Mouse (Mus musculus) brain, embryonic 18.5 days (tissue): ENCODE measurements around the gene Vsig8.

ENCODE experiments used
- DNase-seq: peaks from one replicate; pipeline ENCODE4 v3.0.0-alpha.2; 2012; ENCODE audit warnings: low read depth, low spot score

Vsig8 gene

GRCm38 (mm10) chr1:172528701-172529100 lies 27.0 kb upstream of the Vsig8 start:
- no peak for DNase-seq

DNA sequence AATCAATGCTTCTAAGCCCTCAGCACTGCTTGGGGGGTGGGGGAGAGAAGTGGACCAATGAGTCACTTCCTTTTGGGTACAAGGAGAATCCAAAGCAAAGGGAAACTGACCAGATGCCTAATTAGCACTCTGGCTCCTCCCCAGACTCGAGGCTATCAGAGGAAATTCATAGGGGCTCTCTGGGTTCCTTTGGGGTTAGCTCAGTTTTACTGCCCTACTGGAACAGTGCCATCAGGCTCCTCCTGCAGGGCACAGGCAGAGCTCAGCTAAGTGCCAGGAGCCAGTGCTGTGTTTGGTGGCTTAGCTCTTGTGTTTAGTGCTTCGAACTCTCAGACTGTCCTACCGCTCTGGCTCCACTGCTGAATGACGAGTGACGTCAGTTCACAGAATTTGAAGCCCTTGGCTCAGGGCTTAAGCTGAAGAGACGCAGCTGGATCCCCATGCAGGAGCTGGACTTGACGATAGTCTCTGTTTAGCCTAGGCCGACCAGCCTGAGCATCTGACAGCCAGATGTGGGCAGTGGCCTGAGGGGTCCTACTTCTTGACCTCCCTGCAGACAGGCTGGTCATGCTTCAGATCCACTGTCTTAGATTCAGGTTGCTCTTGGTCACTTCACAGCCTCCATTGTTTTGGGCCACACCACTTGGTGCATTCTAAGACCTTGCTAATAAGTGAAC lies 25.1 kb upstream of the Vsig8 start:
- no peak for DNase-seq

DNA sequence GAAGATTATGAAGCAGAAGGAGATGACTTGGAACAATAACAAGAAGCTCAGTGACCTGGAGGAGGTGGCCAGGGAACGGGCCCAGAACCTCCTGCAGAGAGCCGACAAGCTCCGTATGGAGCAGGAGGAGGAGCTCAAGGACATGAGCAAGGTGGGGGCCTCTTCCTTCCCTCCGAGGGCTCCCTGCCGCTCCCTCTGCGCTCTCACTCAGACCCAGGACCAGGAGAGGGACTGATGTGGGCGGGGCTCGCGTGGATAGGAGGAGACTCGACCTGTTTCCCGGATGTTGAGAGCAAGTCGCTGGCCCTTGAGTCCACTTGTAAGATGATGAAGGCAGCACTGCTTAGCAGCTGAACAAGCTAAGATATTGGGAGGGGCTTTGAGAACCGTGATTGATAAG lies 23.2 kb upstream of the Vsig8 start:
- DNase-seq = no peak

- DNase-seq = no peak
Measured at GRCm38 (mm10) chr1:172535116-172535515, 20.6 kb upstream of the Vsig8 start.

DNA sequence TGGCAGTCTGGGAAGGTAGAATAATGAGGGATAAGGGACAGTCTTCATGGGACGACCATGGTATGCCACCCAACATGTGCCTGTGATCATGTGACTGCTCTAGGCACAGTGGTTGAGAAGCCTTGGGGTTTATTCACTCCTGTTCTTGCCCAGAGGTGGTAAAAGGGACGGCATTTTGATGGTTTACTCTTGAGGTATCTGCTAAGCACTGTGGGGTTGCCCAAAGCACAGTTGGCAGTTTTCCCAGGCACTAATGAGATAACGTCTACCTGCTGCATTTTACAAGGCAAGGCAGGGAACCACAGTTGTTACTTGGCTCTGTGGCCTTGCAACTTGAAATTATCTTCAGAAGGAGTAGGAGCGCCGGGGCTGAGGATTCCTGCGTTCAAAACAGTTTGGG lies 15.9 kb upstream of the Vsig8 start:
- no peak for DNase-seq

DNA sequence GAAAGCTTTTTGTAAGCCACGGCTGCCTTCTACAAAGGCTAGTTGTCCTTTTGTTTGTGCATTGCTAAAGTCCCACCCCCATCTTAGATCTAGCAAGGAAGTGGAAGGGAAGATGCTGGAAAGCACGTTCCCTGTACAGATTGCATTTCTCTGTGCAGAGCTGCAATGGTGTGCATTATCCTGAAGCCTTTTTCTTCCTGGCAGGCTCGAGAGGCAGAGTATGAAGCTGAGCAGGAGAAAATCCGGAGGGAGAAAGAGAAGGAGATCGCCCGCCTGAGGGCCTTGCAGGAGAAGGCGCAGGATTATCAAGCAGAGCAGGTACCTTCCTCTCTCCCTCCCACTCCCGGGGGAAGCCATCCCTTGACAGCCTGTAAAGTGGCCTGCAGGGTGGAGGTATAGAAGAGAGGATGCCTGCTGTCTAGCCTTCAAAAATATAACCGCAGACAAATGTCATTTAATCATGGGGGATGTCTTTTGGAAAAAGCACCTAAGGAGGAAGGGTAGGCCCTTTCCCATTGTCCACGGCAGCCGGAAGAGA lies 15.4 kb upstream of the Vsig8 start:
- no peak for DNase-seq

DNA sequence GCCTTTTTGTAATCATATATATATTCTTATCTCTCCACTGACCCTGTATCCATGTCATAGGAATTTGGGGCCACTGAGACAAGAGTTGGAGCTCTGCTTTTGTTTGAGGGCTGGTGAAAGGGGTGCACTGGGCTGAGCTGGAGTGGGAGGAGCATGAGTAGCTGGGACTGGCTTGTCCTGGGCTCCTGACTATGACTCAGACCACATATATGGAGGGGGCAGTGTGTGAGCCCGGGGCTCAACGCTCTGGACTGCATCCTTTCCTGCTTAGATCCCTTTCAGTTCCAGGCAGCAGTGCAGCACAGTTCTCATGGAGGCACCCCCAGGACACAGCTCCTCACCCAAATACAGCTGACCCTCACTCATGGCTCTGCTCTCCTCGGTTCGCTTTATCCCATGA lies 9.7 kb upstream of the Vsig8 start:
- DNase-seq = no peak

- no peak for DNase-seq
Measured at GRCm38 (mm10) chr1:172548501-172548900, 7.2 kb upstream of the Vsig8 start.

DNA sequence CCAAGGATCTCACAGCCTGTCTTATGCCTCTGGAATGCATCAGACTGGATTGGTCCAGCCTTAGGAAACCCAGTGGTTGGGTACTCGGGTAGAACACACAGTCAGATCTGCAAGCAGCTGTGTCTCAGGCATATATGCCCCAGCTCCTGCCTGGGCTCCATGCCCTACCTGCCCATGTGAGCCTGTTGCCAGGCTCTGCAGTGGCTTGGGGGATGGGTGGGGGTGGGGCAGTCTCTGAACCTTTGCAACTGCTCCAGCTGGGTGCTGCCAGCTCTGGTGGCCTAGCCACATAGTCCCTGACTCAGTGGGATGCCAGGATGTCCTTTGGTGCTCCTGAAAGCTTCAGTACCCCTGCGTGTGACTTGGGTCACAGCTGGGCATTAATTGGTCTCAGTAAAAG lies 6.4 kb upstream of the Vsig8 start:
- no peak for DNase-seq

GRCm38 (mm10) chr1:172549717-172550116 lies 6.0 kb upstream of the Vsig8 start:
- no peak for DNase-seq

DNA sequence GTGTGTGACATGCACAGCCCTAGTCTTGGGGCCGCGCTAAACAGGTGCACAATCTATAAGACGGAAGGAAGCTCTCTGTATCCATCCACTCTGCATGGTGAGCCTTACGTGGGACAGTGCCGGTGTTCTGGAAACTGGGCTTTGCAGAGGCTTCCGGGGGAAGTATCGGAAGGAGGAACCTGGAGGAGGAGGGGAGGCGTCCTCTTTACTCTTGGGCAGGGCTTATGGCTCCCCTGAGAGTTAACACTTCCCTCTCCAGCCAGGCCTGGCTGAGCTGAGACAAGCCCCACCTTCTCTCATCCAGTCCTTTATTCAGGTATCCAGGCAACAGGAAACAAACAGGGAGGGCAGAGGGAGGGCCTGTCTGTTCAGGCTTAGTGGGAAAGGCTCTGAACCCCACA lies 5.2 kb upstream of the Vsig8 start:
- no peak for DNase-seq

GRCm38 (mm10) chr1:172551009-172551408 lies 4.7 kb upstream of the Vsig8 start:
- no peak for DNase-seq

DNA sequence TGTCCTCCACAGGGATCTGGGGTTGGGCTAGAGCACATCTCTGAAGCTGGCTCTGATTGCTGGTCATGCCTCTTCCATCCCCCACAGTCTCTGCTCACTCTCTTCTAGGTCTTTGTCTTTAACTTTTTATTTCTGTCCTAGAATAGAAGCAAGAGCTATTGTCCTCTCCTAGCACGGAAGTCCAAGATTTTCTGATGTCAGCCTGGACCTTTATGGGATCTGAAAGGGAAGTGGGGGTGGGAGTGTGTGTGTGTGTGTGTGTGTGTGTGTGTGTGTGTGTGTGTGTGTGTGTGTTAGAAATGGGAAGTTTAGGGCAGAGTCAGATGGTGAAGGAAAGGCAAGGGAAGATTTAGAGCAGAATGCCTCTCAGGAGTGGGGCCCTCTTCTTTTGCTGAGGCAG lies 3.1 kb upstream of the Vsig8 start:
- DNase-seq = no peak

- DNase-seq = no peak
Measured at GRCm38 (mm10) chr1:172562641-172563464, 7.1 kb downstream of the Vsig8 start.

DNA sequence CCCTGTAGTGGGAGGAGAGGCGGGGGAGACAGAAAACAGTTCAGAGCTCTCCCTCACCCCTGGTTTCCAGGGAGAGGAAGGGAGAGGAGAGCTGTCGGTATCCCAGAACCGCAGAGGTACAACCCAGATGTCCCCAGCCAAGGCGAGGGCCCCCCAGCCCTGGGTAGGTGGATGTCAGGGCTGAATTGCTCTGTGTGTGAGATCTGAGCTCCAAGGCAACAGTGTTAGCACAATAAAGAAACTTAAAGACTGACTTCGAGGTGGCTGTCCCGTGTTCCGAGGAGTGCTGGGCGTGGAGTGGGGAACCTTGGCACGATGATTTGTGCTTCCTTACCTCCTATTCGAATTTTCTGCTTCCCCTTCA lies 7.7 kb downstream of the Vsig8 start:
- no peak for DNase-seq

DNA sequence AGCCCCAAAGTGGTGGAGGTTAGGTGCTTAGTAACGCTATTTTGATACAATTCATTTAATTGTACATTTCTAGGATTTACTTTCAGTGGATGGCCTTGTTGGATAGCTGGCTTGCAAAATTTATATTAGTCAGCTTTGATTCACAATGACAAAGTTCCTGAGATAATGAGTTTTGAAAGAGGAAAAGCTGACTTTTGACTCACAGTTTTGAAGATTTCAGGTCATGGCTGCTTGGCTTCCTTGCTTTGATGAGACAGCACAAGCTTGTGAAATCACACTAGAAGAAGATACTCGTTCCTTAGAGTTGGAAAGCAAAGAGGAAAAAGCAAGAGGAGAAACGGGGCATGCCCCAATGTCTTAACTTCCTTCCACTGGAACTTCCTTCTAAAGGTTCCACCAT lies 10.4 kb downstream of the Vsig8 start:
- no peak for DNase-seq

- no peak for DNase-seq
Measured at GRCm38 (mm10) chr1:172567758-172568157, 12.0 kb downstream of the Vsig8 start.

- no peak for DNase-seq
Measured at GRCm38 (mm10) chr1:172580116-172580515, 24.4 kb downstream of the Vsig8 start.

- no peak for DNase-seq
Measured at GRCm38 (mm10) chr1:172582436-172582835, 26.7 kb downstream of the Vsig8 start.

DNA sequence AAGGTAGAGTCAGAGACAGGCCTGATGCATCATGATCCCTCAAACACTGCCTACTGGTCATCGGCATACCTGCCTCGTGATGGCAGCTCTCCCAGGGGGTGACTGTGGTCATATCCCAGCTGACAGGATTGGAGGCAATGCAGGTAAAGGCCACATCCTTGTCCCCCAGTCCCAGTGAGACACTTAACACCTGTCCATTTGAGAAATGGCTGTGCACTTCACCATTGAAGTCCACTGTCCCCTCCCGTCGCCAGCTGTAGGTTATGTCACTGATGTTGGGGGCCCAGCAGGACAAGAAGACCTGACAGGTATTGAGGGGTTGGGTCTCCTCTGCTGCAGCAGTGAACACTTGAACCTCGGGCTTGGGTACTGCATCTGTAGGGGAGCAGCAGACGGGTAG lies 28.5 kb downstream of the Vsig8 start:
- DNase-seq = no peak

DNA sequence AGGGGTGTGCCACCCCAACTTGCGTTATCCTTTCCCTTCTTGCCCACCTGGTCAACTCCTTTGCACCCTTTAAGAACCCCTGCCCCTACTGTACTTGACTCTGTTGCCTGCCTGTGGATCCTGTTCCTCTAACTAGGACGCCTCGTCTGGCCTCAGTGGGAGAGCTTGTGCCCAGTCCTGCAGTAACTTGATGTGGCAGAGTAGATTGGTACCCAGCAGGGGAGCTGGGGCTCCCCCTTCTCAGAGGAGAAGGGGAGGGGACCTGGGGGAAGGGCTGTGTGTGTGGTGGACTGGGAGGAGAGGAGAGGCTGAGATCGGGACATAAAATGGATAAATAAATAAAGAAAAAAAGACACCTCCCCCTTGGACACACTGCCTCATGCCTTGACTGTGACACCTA lies 29.3 kb downstream of the Vsig8 start:
- no peak for DNase-seq

GRCm38 (mm10) chr1:172585612-172586567 lies 30.2 kb downstream of the Vsig8 start:
- no peak for DNase-seq
